Mouse (Mus musculus) neural tube, embryonic 14.5 days (tissue): Measurements from ENCODE around the gene Map2k5. TPM values are rescaled to one million over a fixed set of nuclear protein-coding genes. Genes with fewer than 3 reads are reported as not detected.

Source experiments
- ATAC-seq: fragments of 200-750 bp; cut with Nextera tagmentation; 2 replicates; pipeline ENCODE4 v1.8.0; 2017; ENCODE audit warnings: low read depth, mild to moderate bottlenecking, moderate TSS enrichment, moderate library complexity
- H3K27ac ChIP-seq: fragments of 300-500 bp; sonication (generic); 2 replicates; pipeline ENCODE4 v1.5.1; 2014; ENCODE audit warnings: low read depth, mild to moderate bottlenecking, control low read depth, low read length, moderate library complexity, mixed read lengths
- H3K27me3 ChIP-seq: fragments of 300-500 bp; sonication (generic); 2 replicates; pipeline ENCODE4 v1.6.1; 2014; ENCODE audit warnings: low read length; ENCODE audit not compliant: control insufficient read depth, insufficient read depth
- H3K36me3 ChIP-seq: fragments of 300-500 bp; sonication (generic); 2 replicates; pipeline ENCODE4 v1.6.1; 2014; ENCODE audit warnings: low read length, mixed read lengths; ENCODE audit not compliant: control insufficient read depth, insufficient read depth
- H3K4me1 ChIP-seq: fragments of 300-500 bp; sonication (generic); 2 replicates; pipeline ENCODE4 v1.6.1; 2014; ENCODE audit warnings: low read length; ENCODE audit not compliant: control insufficient read depth, insufficient read depth
- H3K4me2 ChIP-seq: fragments of 300-500 bp; sonication (generic); 2 replicates; pipeline ENCODE4 v1.6.1; 2014; ENCODE audit warnings: mild to moderate bottlenecking, low read depth, low read length, control low read depth
- H3K4me3 ChIP-seq: fragments of 300-500 bp; sonication (generic); 2 replicates; pipeline ENCODE4 v1.5.1; 2014; ENCODE audit warnings: low read depth, low read length, control low read depth, mixed read lengths
- H3K9ac ChIP-seq: fragments of 300-500 bp; sonication (generic); replicated peaks from 2 replicates; pipeline ENCODE4 v1.6.1; 2014; ENCODE audit warnings: low read depth, mild to moderate bottlenecking, control low read depth, low read length, mixed read lengths
- H3K9me3 ChIP-seq: fragments of 300-500 bp; sonication (generic); 2 replicates; pipeline ENCODE4 v1.6.1; 2016; ENCODE audit warnings: low read length; ENCODE audit not compliant: control insufficient read depth
- WGBS: fragments of 180-500 bp; shearing (Covaris S2); extraction: QIAGEN DNeasy Blood & Tissue Kit; methylation state at CpG from one replicate; pipeline ENCODE4 v1.1.7; 2014; 5-methylcytosine and 5-hydroxymethylcytosine counted together
- polyA plus RNA-seq: library from polyadenylated mRNA; unstranded; fragments of >200 nt; fragmentation: Nextera tagmentation; extraction: Ambion mirVana; gene quantifications from 2 replicates; pipeline ENCODE4 v1.2.1, GENCODE M21; 2014

Gene Map2k5
- polyA plus RNA-seq, 1 experiment from 2014 or later, result 35.1 TPM

GRCm38 (mm10) chr9:63196114-63196682, 181.5 kb downstream of the Map2k5 start:
- no peak overlapping the region for H3K27ac ChIP-seq
- H3K4me2 ChIP-seq, result no peak overlapping the region
- no peaks in the 10 kb centered on the region for H3K27me3 ChIP-seq
- H3K36me3 ChIP-seq, result no peaks in the 10 kb centered on the region
- 43% methylated on average over 8 of the region's 8 CpGs for WGBS
- ATAC-seq, result no peak
- peaks cover 10% of the 10 kb centered on the region for H3K4me1 ChIP-seq
- H3K4me3 ChIP-seq, result no peak overlapping the region
- no peaks in the 10 kb centered on the region for H3K9me3 ChIP-seq
- H3K9ac ChIP-seq, result no peak overlapping the region

DNA sequence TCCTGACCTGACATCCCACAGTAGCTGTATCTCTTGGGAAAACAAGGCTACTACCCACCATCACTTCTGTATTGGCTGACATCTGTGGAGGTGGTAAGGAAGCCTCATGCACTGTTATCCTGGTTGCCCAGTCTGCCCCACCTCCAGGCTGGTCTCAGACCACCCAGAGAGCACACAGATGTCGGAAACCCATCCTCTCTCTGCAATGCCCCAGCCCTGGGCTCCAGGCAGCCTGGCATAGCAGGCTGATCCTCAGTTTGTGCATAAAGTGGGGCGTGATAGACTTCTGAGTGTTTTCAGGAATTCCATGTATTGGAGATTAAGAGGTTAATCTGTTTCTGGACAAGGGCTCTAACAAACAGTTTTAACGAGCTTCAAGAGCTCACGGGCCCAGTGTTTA, 182.2 kb downstream of the Map2k5 start:
- H3K9me3 ChIP-seq, result no peaks in the 10 kb centered on the region

DNA sequence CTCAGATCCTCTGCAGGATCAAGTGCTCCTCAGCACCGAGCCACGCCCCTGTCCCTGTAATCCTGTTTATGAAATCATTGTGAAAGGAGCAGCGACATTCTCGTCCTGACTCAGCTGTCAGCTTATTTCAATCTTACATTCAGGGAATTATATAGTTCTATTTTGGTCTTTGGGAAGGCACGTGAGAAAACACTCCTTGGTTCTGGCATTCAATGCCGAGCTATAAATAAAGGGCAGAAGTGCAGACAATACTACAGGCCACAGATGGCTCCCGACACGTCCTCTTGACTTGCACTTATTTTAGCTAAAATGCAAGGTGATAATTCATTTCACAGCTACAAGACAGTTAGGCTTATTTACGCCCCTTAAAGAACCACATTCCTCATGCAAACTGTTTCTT, 182.9 kb downstream of the Map2k5 start:
- H3K4me3 ChIP-seq, result no peak overlapping the region
- 36% methylated on average over 9 of the region's 9 CpGs for WGBS
- H3K9ac ChIP-seq, result no peak overlapping the region
- no peak for ATAC-seq
- no peak overlapping the region for H3K4me2 ChIP-seq
- H3K27ac ChIP-seq, result no peak overlapping the region
- H3K4me1 ChIP-seq, result peaks cover 10% of the 10 kb centered on the region
- no peaks in the 10 kb centered on the region for H3K27me3 ChIP-seq
- no peaks in the 10 kb centered on the region for H3K9me3 ChIP-seq
- no peaks in the 10 kb centered on the region for H3K36me3 ChIP-seq

More for the DNA sequence above, 182.2 kb downstream of the Map2k5 start:
- ATAC-seq, result no peak
- 29% methylated on average over 4 of the region's 4 CpGs for WGBS
- H3K27me3 ChIP-seq, result no peaks in the 10 kb centered on the region
- H3K4me1 ChIP-seq, result peaks cover 10% of the 10 kb centered on the region
- H3K4me2 ChIP-seq, result no peak overlapping the region
- H3K27ac ChIP-seq, result no peak overlapping the region
- H3K36me3 ChIP-seq, result no peaks in the 10 kb centered on the region
- no peak overlapping the region for H3K4me3 ChIP-seq
- H3K9ac ChIP-seq, result no peak overlapping the region

- 74% methylated on average over 4 of the region's 4 CpGs for WGBS
- H3K4me3 ChIP-seq, result no peak overlapping the region
- no peak for ATAC-seq
- H3K4me2 ChIP-seq, result no peak overlapping the region
- H3K4me1 ChIP-seq, result peaks cover 9% of the 10 kb centered on the region
- H3K27ac ChIP-seq, result no peak overlapping the region
- no peak overlapping the region for H3K9ac ChIP-seq
- H3K27me3 ChIP-seq, result no peaks in the 10 kb centered on the region
- H3K9me3 ChIP-seq, result no peaks in the 10 kb centered on the region
- H3K36me3 ChIP-seq, result no peaks in the 10 kb centered on the region
Measured at GRCm38 (mm10) chr9:63192809-63193208, 184.9 kb downstream of the Map2k5 start.

DNA sequence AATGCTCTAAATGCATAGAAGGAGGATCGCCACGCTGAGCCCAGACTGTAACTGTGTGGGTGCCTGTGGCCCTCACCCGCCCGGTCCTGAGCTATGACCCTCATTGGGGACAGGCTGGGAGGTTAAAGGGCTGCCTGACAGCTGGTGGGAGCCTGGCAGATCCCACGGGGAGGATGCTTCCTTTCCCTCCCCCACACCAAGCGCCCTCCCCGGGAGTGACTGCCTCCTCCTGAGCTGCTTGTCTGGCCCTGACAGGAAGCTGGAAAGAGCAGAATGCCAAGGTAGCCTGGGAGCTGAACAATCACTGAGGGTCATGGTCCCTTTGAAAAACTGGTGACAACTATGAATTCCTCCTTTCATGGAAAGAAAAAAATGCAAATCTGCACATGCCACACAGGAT, 190.4 kb downstream of the Map2k5 start:
- peak overlapping the region; percentile 34; the same call in 1 of the 2 replicates for H3K27ac ChIP-seq
- 12% methylated on average over 7 of the region's 7 CpGs for WGBS
- peak; percentile 2; the same call in 1 of the 2 replicates for ATAC-seq
- H3K9me3 ChIP-seq, result no peaks in the 10 kb centered on the region
- H3K4me2 ChIP-seq, result no peak overlapping the region
- H3K9ac ChIP-seq, result no peak overlapping the region
- H3K27me3 ChIP-seq, result no peaks in the 10 kb centered on the region
- no peaks in the 10 kb centered on the region for H3K36me3 ChIP-seq
- peaks cover 26% of the 10 kb centered on the region for H3K4me1 ChIP-seq
- H3K4me3 ChIP-seq, result no peak overlapping the region

- Histone ChIP-seq H3K27me3 (no peaks in the 10 kb centered on the region), H3K4me3 (no peak overlapping the region), H3K9me3 (no peaks in the 10 kb centered on the region), H3K27ac (no peak overlapping the region), H3K4me1 (peaks cover 39% of the 10 kb centered on the region), H3K36me3 (no peaks in the 10 kb centered on the region), H3K4me2 (no peak overlapping the region), H3K9ac (no peak overlapping the region)
- ATAC-seq, result no peak
- WGBS, result 69% methylated on average over 7 of the region's 7 CpGs
Measured at GRCm38 (mm10) chr9:63185249-63185648, 192.5 kb downstream of the Map2k5 start.

- no peak for ATAC-seq
- Histone ChIP-seq H3K4me1 (peaks cover 39% of the 10 kb centered on the region), H3K9ac (no peak overlapping the region), H3K27me3 (no peaks in the 10 kb centered on the region), H3K4me3 (no peak overlapping the region), H3K4me2 (no peak overlapping the region), H3K27ac (no peak overlapping the region), H3K36me3 (no peaks in the 10 kb centered on the region), H3K9me3 (no peaks in the 10 kb centered on the region)
- WGBS, result 63% methylated on average over 7 of the region's 7 CpGs
Measured at GRCm38 (mm10) chr9:63183864-63184263, 193.8 kb downstream of the Map2k5 start.

DNA sequence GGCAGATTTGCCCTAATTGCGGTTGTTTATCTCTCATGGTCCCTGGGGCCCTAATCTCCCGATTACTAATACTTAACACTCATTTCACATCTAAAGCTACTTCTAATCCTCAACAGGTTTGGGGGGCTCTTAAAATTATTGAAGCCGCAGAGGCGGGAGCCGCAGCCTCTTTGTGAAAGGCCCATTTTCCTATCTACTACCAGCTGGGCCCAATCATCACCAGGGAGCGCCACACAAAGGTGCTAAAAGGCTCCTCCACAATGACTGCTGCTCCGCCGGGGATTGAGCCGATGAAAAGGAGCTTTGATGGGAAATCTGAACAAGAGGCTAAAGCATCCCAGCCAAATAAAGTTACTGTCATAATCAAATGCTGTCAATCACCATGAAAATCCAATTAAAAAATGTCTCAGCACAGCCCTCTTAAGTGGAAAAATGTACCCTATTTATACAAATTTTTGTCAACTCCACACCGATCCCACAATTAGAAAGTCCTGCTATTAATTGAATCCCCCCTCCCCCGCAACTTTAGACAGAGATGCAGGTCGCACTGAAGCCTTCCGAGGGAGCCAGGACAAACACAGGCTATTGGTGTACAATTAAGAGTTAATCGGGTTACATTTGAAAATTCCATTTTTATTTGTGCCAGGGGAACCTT, 195.3 kb downstream of the Map2k5 start:
- H3K9ac ChIP-seq, result no peak overlapping the region
- no peak overlapping the region for H3K4me3 ChIP-seq
- no peak for ATAC-seq
- WGBS, result 13% methylated on average over 14 of the region's 14 CpGs
- H3K4me2 ChIP-seq, result no peak overlapping the region
- no peak overlapping the region for H3K27ac ChIP-seq
- no peaks in the 10 kb centered on the region for H3K27me3 ChIP-seq
- H3K36me3 ChIP-seq, result no peaks in the 10 kb centered on the region
- H3K4me1 ChIP-seq, result peaks cover 33% of the 10 kb centered on the region
- H3K9me3 ChIP-seq, result no peaks in the 10 kb centered on the region

DNA sequence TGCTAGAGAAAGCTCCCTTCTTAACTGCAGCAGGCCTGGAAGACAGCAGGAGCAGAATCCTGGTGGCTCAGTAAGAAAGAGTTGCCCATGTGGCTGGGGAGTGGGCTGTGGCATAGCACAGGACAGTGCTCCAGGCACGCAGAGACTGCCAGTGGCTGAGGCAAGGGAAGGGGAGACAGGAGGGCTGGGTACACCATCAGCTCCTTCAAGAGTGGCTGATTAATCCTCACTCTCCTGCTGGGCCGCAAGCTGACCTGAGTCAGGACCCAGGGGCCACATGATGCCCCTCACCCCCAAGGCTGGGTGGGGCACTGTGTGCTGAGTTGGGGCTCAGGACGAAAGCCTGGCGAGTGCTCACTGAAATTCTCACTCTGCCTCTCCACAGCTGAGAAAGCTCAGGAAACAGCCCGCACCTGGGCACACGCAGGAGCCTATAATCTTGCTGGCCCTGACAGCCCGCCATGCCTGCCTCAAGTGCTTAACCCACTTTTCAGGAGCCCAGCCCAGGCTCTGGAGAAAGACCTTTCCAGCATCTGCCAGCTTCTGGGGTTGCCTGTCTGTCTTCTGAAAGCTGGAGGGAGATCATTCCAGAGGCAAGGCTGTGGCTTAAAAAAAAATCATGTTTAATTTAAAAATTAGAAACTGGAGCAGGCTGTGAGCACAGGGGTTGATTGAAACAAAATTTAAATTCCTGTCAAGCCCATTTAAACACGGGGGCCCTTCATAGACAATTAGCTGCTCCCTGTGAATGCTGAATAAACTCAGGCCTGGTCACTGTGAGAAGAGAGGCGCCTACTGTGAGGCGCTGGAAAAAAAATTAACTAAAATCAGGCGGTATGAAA, 196.1 kb downstream of the Map2k5 start:
- no peaks in the 10 kb centered on the region for H3K9me3 ChIP-seq
- WGBS, result 39% methylated on average over 11 of the region's 11 CpGs
- H3K9ac ChIP-seq, result no peak overlapping the region
- no peak overlapping the region for H3K27ac ChIP-seq
- H3K36me3 ChIP-seq, result no peaks in the 10 kb centered on the region
- peaks cover 26% of the 10 kb centered on the region; the same call in 1 of the 2 replicates for H3K4me1 ChIP-seq
- ATAC-seq, result no peak
- H3K4me3 ChIP-seq, result no peak overlapping the region
- H3K27me3 ChIP-seq, result no peaks in the 10 kb centered on the region
- H3K4me2 ChIP-seq, result no peak overlapping the region
